Mouse (Mus musculus): Measurements from ENCODE around the gene Urb2. TPM values are rescaled to one million over a fixed set of nuclear protein-coding genes. Genes with fewer than 3 reads are reported as not detected.
A peak's percentile ranks its signal among the peaks of the same experiment; 100 is the strongest.
"Not testable (repeated sequence)": the region's sequence is repeated elsewhere in the genome, so short reads cannot be mapped to it uniquely, and the experiment has no call there.

The Urb2 gene
- total RNA-seq (2021): 11.3 and 11.5 TPM in 2 replicates
- long read RNA-seq, partial matches to known transcripts: 2 of 6 reads
- long read RNA-seq, other reads (novel, unspliced or antisense): 4 of 6 reads

DNA sequence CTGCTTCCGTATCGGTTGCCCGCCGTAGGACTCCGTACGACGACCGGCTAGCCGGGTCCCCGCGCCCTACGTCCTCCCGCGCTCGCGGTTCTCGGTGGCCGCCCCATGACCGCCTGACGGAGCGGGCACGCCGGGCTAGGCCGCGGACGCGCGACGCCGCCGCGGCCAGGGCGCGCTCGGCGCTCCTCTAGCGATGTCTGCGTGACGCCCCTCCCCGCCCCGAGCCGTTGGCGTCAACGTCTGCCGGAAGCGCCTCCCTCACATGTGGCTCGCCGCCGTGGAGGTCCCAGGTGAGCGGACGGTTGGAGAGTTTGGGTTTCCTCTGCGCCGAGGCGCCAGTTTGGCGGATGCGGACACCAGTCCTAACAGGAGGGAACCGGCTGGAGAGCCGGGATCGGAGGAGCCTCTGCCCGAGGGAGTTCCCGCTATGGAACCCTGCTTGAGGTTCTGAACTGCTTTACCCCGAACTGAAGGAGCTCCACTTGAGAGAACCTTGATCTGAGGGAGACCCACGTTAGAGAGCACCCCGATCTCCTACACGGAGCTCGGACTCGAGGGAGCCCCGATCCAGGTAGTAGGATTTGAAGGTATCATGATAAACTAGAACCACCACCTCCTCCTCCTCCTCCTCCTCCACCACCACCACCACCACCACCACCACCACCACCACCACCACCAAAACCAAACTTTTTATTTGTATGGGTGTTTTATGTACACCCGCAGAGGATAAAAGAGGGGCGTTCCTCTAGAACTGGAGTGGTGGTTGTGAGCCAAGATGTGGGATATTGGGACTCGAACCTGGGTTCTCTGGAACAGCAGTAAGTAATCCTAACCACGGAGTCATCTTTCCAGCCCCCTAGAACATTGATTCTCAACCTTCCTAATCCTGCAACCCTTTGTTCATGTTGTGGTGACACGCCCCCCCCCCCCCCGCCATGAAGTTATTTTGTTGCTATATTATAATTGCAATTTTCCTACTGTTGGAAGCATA is at the start of gene Urb2, which contains the start of gene Taf5l:
Gene Urb2, plus strand, starts transcription at position 272 of the 991 bp plus-strand sequence.
Gene Taf5l, minus strand, starts transcription at position 161 of the 991 bp plus-strand sequence.
- peak; percentile 92 for DNase-seq

GRCm38 (mm10) chr8:123973495-123973894 is 47.8 kb upstream of the Urb2 start:
- DNase-seq: no peak

GRCm38 (mm10) chr8:123977499-123977898 is 43.8 kb upstream of the Urb2 start:
- no peak for DNase-seq

DNA sequence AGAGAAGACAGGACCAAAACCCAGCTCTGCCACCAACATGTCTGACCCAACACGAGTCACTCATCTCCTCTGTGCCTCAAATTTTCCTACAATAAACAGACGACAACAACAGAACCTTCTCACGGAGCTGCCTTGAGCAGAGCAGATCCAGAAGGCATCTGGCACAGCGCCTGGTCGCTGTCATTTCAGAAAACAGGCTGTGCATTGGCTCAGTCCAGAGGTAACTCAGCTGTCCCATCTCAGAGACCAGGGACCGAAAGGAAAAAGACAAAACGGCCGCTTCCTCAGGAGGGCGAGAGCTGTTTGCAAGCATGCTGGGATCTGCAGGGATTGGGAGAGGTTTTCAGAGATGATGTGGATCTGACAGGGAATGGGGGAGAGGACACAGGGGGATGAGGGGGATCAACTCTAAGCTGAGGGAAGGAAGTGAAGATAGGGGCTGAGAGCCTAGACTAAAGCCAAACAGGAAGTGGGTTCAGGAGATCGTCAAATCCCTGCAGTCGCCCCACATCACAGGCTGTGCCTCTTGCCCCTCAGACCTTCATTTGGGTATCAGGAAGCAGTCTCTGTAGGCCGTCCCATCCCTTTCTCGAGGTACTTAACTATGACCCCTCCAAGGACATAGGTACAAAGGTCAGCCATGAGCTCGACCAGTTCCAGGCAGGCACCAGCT is 43.0 kb upstream of the Urb2 start:
- peak; percentile 25 for DNase-seq

- DNase-seq: no peak
Observed at GRCm38 (mm10) chr8:123978926-123979325, 42.4 kb upstream of the Urb2 start.

- no peak for DNase-seq
Observed at GRCm38 (mm10) chr8:123980239-123980638, 41.1 kb upstream of the Urb2 start.

- no peak for DNase-seq
Observed at GRCm38 (mm10) chr8:123981674-123982073, 39.6 kb upstream of the Urb2 start.

- peak; percentile 31 for DNase-seq
Observed at GRCm38 (mm10) chr8:123982291-123982793, 39.0 kb upstream of the Urb2 start.

DNA sequence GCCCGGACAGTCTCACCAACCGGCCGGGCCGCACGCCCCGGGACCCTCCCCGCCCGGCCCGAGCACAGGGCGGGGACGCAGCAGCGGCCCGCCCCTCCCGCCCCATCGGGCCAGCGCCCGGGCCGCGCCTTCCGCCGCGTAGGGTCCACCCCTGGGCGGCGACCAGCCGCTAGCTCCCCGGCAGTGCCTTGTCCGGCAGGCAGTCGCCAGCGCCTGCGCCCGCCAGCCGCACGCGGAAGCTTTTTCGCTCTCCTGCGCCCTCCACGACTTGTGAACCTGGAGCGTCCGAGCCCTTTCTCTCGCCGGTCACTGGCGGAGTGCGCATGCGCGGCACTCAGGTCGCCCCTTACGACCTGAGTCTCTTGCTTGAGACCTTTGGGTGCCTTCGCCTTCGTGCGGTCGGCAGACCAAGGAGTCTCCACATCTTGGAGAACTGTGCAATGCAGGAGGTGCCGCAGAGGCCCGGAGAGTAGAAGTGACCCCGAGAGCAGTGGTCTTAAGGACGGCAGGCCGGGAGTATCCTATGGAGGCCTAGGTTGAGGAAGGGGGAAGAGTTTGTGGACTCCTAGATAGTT is 38.4 kb upstream of the Urb2 start, which contains the start of gene Abcb10:
Gene Abcb10, minus strand, starts transcription at position 297 of the 575 bp plus-strand sequence.
- DNase-seq: peak; percentile 91

GRCm38 (mm10) chr8:123988605-123989038 is 32.7 kb upstream of the Urb2 start:
- no peak for DNase-seq

GRCm38 (mm10) chr8:123989128-123989527 is 32.2 kb upstream of the Urb2 start:
- no peak for DNase-seq

GRCm38 (mm10) chr8:123990277-123991049 is 30.8 kb upstream of the Urb2 start:
- DNase-seq: no peak

- no peak for DNase-seq
Observed at GRCm38 (mm10) chr8:123992587-123992986, 28.7 kb upstream of the Urb2 start.

DNA sequence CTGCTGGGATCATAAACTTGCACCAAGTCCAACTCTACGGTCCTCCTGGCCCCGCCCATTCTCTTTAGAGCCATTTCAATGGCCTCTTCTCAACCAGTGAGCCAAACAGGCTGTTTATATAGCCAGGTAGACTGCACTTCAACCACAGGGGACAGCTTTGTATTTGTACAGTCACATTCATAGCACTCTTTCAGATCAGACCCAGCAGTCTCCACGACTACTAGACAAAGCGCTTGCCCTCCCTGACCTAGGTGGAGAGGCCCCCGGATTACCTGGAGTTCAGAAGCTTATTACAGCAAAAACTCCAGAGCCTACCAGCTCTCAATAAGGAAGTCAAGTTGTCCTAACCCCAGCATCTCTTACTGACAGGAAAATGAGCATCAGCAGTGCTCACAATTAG is 27.7 kb upstream of the Urb2 start:
- no peak for DNase-seq

- no peak for DNase-seq
Observed at GRCm38 (mm10) chr8:123993997-123994396, 27.3 kb upstream of the Urb2 start.

GRCm38 (mm10) chr8:123999568-123999967 is 21.7 kb upstream of the Urb2 start:
- DNase-seq: peak; percentile 52

- no peak for DNase-seq
Observed at GRCm38 (mm10) chr8:124002546-124003108, 18.7 kb upstream of the Urb2 start.

- no peak for DNase-seq
Observed at GRCm38 (mm10) chr8:124007829-124008228, 13.5 kb upstream of the Urb2 start.

GRCm38 (mm10) chr8:124011580-124011979 is 9.7 kb upstream of the Urb2 start:
- DNase-seq: no peak

GRCm38 (mm10) chr8:124011989-124012586 is 9.2 kb upstream of the Urb2 start:
- no peak for DNase-seq

GRCm38 (mm10) chr8:124014299-124014698 is 7.0 kb upstream of the Urb2 start:
- not testable (repeated sequence) for DNase-seq
